Mouse (Mus musculus): ENCODE results near the gene A730049H05Rik.

DNA sequence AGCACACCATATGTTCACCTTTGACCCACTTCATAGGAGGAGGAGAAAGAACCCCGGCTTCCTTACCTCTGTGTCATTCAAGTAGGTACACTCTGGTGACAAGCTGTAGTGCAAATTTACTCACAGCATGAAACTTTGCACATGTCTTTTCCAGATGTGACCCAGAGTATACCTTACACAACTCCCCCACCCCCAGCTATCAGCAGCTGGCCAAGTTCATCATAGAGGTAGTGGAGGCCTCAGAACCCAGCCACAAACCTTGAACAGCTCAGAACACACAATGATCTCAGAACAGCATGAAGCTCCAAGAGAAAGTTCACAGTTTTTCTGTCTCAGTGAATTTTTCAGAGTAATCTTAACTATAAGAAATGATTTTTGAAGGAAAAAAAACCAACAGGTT, 75.3 kb downstream of the A730049H05Rik start:
- TF ChIP-seq CTCF (IDR thresholded peaks at IDR 0.05; ENCODE audit: borderline replicate concordance, insufficient read depth, low read depth, low read length) (no peak), POLR2A (IDR thresholded peaks at IDR 0.05; ENCODE audit: borderline replicate concordance, insufficient read depth, low read length) (no peak)

Measured in cerebellum, adult 2 months (tissue).